Mouse (Mus musculus): ENCODE data around the gene Ubap1. TPM values are rescaled to one million over a fixed set of nuclear protein-coding genes. Genes with fewer than 3 reads are reported as not detected.

Ubap1 gene
- polyA plus RNA-seq, 1 experiment from 2014 or later = 65.2 TPM

- H3K36me3 ChIP-seq (replicated peaks) = no peaks in the 10 kb centered on the region
- no peak overlapping the region for H3K27ac ChIP-seq
- 94% methylated on average over 3 of the region's 3 CpGs for WGBS
- H3K9ac ChIP-seq = no peak overlapping the region
- H3K27me3 ChIP-seq (replicated peaks) = no peaks in the 10 kb centered on the region
- ATAC-seq (replicated peaks) = no peak
- H3K4me1 ChIP-seq = no peaks in the 10 kb centered on the region
- H3K4me3 ChIP-seq = no peak overlapping the region
- no peaks in the 10 kb centered on the region for H3K9me3 ChIP-seq
- H3K4me2 ChIP-seq = no peak overlapping the region
These were observed 12.3 kb downstream of the Ubap1 start for GRCm38 (mm10) chr4:41361059-41361458.

GRCm38 (mm10) chr4:41368198-41368597 lies 19.4 kb downstream of the Ubap1 start:
- 91% methylated on average over 4 of the region's 4 CpGs for WGBS
- no peaks in the 10 kb centered on the region for H3K27me3 ChIP-seq (replicated peaks)
- H3K4me1 ChIP-seq = no peaks in the 10 kb centered on the region
- 0 out of 2 replicates have a peak, but pooled peaks cover 5% of the 10 kb centered on the region for H3K36me3 ChIP-seq (replicated peaks)
- H3K27ac ChIP-seq = no peak overlapping the region
- H3K9ac ChIP-seq = no peak overlapping the region
- ATAC-seq (replicated peaks) = no peak
- H3K9me3 ChIP-seq = no peaks in the 10 kb centered on the region
- H3K4me2 ChIP-seq = no peak overlapping the region
- no peak overlapping the region for H3K4me3 ChIP-seq

GRCm38 (mm10) chr4:41369702-41370437 lies 21.1 kb downstream of the Ubap1 start:
- Histone ChIP-seq H3K9me3 (no peaks in the 10 kb centered on the region), H3K27ac (no peak overlapping the region), H3K4me2 (no peak overlapping the region), H3K36me3 (replicated peaks) (0 out of 2 replicates have a peak, but pooled peaks cover 8% of the 10 kb centered on the region), H3K4me1 (no peaks in the 10 kb centered on the region), H3K4me3 (no peak overlapping the region), H3K9ac (no peak overlapping the region), H3K27me3 (replicated peaks) (no peaks in the 10 kb centered on the region)
- no peak for ATAC-seq (replicated peaks)
- WGBS = 95% methylated on average over 9 of the region's 9 CpGs

GRCm38 (mm10) chr4:41377567-41377966 lies 28.8 kb downstream of the Ubap1 start:
- Histone ChIP-seq H3K9me3 (no peaks in the 10 kb centered on the region), H3K9ac (no peak overlapping the region), H3K27ac (no peak overlapping the region), H3K4me1 (no peaks in the 10 kb centered on the region), H3K4me2 (no peak overlapping the region), H3K36me3 (replicated peaks) (peaks cover 27% of the 10 kb centered on the region), H3K4me3 (no peak overlapping the region), H3K27me3 (replicated peaks) (no peaks in the 10 kb centered on the region)
- no peak for ATAC-seq (replicated peaks)

GRCm38 (mm10) chr4:41381213-41381950 lies 32.6 kb downstream of the Ubap1 start:
- H3K4me3 ChIP-seq = no peak overlapping the region
- H3K4me2 ChIP-seq = no peak overlapping the region
- H3K27ac ChIP-seq = no peak overlapping the region
- H3K9ac ChIP-seq = no peak overlapping the region
- no peaks in the 10 kb centered on the region for H3K27me3 ChIP-seq (replicated peaks)
- no peak for ATAC-seq (replicated peaks)
- H3K9me3 ChIP-seq = no peaks in the 10 kb centered on the region
- WGBS = 96% methylated on average over 5 of the region's 5 CpGs
- H3K36me3 ChIP-seq (replicated peaks) = peaks cover 14% of the 10 kb centered on the region
- H3K4me1 ChIP-seq = no peaks in the 10 kb centered on the region

GRCm38 (mm10) chr4:41386412-41386975 lies 37.7 kb downstream of the Ubap1 start:
- H3K9ac ChIP-seq = no peak overlapping the region
- no peaks in the 10 kb centered on the region for H3K4me1 ChIP-seq
- no peak overlapping the region for H3K27ac ChIP-seq
- H3K9me3 ChIP-seq = no peaks in the 10 kb centered on the region
- peaks cover 10% of the 10 kb centered on the region; the same call in 1 of the 2 replicates for H3K36me3 ChIP-seq (replicated peaks)
- H3K27me3 ChIP-seq (replicated peaks) = no peaks in the 10 kb centered on the region
- no peak overlapping the region for H3K4me3 ChIP-seq
- no peak overlapping the region for H3K4me2 ChIP-seq
- no peak for ATAC-seq (replicated peaks)
- WGBS = 86% methylated on average over 1 of the region's 1 CpGs

- H3K4me1 ChIP-seq = no peaks in the 10 kb centered on the region
- no peak overlapping the region for H3K9ac ChIP-seq
- 92% methylated on average over 7 of the region's 7 CpGs for WGBS
- H3K9me3 ChIP-seq = no peaks in the 10 kb centered on the region
- peaks cover 17% of the 10 kb centered on the region; the same call in 1 of the 2 replicates for H3K36me3 ChIP-seq (replicated peaks)
- H3K27me3 ChIP-seq (replicated peaks) = no peaks in the 10 kb centered on the region
- H3K27ac ChIP-seq = no peak overlapping the region
- ATAC-seq (replicated peaks) = no peak
- no peak overlapping the region for H3K4me2 ChIP-seq
- H3K4me3 ChIP-seq = no peak overlapping the region
These were observed 39.1 kb downstream of the Ubap1 start for GRCm38 (mm10) chr4:41387755-41388469.

- Histone ChIP-seq H3K4me2 (no peak overlapping the region), H3K4me3 (no peak overlapping the region), H3K36me3 (replicated peaks) (peaks cover 20% of the 10 kb centered on the region; the same call in 1 of the 2 replicates), H3K9ac (no peak overlapping the region), H3K9me3 (no peaks in the 10 kb centered on the region), H3K27me3 (replicated peaks) (no peaks in the 10 kb centered on the region), H3K4me1 (no peaks in the 10 kb centered on the region), H3K27ac (no peak overlapping the region)
- WGBS = 87% methylated on average over 5 of the region's 5 CpGs
- no peak for ATAC-seq (replicated peaks)
These were observed 39.8 kb downstream of the Ubap1 start for GRCm38 (mm10) chr4:41388616-41389015.

- Histone ChIP-seq H3K27ac (no peak overlapping the region), H3K27me3 (replicated peaks) (no peaks in the 10 kb centered on the region), H3K4me1 (no peaks in the 10 kb centered on the region), H3K9ac (no peak overlapping the region), H3K4me2 (no peak overlapping the region), H3K4me3 (no peak overlapping the region), H3K9me3 (no peaks in the 10 kb centered on the region), H3K36me3 (replicated peaks) (peaks cover 20% of the 10 kb centered on the region; the same call in 1 of the 2 replicates)
- WGBS = 89% methylated on average over 5 of the region's 5 CpGs
- no peak for ATAC-seq (replicated peaks)
These were observed 40.4 kb downstream of the Ubap1 start for GRCm38 (mm10) chr4:41389240-41389639.

GRCm38 (mm10) chr4:41390122-41390521 lies 41.3 kb downstream of the Ubap1 start:
- Histone ChIP-seq H3K27ac (no peak overlapping the region), H3K9ac (no peak overlapping the region), H3K4me2 (no peak overlapping the region), H3K36me3 (replicated peaks) (peaks cover 20% of the 10 kb centered on the region; the same call in 1 of the 2 replicates), H3K4me1 (no peaks in the 10 kb centered on the region), H3K4me3 (no peak overlapping the region), H3K27me3 (replicated peaks) (no peaks in the 10 kb centered on the region), H3K9me3 (no peaks in the 10 kb centered on the region)
- 0 out of 2 replicates have a peak, but pooled peaks have one; percentile 62 for ATAC-seq (replicated peaks)
- 24% methylated on average over 3 of the region's 3 CpGs for WGBS

- Histone ChIP-seq H3K9ac (no peak overlapping the region), H3K36me3 (replicated peaks) (peaks cover 20% of the 10 kb centered on the region; the same call in 1 of the 2 replicates), H3K9me3 (no peaks in the 10 kb centered on the region), H3K4me1 (no peaks in the 10 kb centered on the region), H3K4me2 (no peak overlapping the region), H3K27me3 (replicated peaks) (no peaks in the 10 kb centered on the region), H3K4me3 (no peak overlapping the region), H3K27ac (no peak overlapping the region)
- WGBS = 89% methylated on average over 2 of the region's 2 CpGs
- ATAC-seq (replicated peaks) = no peak
These were observed 42.2 kb downstream of the Ubap1 start for GRCm38 (mm10) chr4:41391015-41391414.

- Histone ChIP-seq H3K4me3 (no peak overlapping the region), H3K9ac (no peak overlapping the region), H3K4me1 (no peaks in the 10 kb centered on the region), H3K27ac (no peak overlapping the region), H3K9me3 (no peaks in the 10 kb centered on the region), H3K4me2 (no peak overlapping the region), H3K36me3 (replicated peaks) (0 out of 2 replicates have a peak, but pooled peaks cover 12% of the 10 kb centered on the region), H3K27me3 (replicated peaks) (no peaks in the 10 kb centered on the region)
- 84% methylated on average over 9 of the region's 9 CpGs for WGBS
- ATAC-seq (replicated peaks) = no peak
These were observed 45.9 kb downstream of the Ubap1 start for GRCm38 (mm10) chr4:41394651-41395050.

Measured in midbrain, embryonic 15.5 days (tissue).